ENCODE assay signal across 8 mouse cellular contexts in genomic region chr7:126696303-126696702, GRCm38 (mm10). TPM values are rescaled to one million over a fixed set of nuclear protein-coding genes. Genes with fewer than 3 reads are reported as not detected.
DNase-seq lines count a peak whose midpoint lies in the region; ATAC-seq and TF ChIP-seq lines count a peak whose summit lies in the region.

No protein-coding gene starts in this region.

- peaks cover 24% of the 10 kb centered on the region for H3K79me2 ChIP-seq in C2C12 (ENCODE audit: control insufficient read depth, insufficient read depth)

- H3K4me1 ChIP-seq in forebrain, embryonic 14.5 days (ENCODE audit: control insufficient read depth, insufficient read depth, low read length): peaks cover 18% of the 10 kb centered on the region
- H3K4me1 ChIP-seq in liver, embryonic 14.5 days (replicated peaks; ENCODE audit: control insufficient read depth in 2 of 2, insufficient read depth in 2 of 2, low read length in 1 of 2): peaks cover 4 to 9% of the 10 kb centered on the region in 2 experiments; a peak in 3 of 4 replicates

- ATAC-seq in forebrain, embryonic 14.5 days: no peak; the same call in 1 of the 2 replicates
- no peak for ATAC-seq in liver, embryonic 14.5 days (ENCODE audit: insufficient read depth)

- peak overlapping the region; percentile 78 for H3K9ac ChIP-seq in forebrain, embryonic 14.5 days (ENCODE audit: low read length)
- peak overlapping the region; percentile 65 for H3K9ac ChIP-seq in liver, embryonic 14.5 days (replicated peaks)

- H3K9me3 ChIP-seq in forebrain, embryonic 14.5 days (replicated peaks; ENCODE audit: control insufficient read depth, low read length): no peaks in the 10 kb centered on the region
- no peaks in the 10 kb centered on the region for H3K9me3 ChIP-seq in liver, embryonic 14.5 days (ENCODE audit: control insufficient read depth, low read length)

- DNase-seq in heart, adult 11 months: peak; percentile 91
- DNase-seq in heart, postnatal 10 days: no peak
- no peak for DNase-seq in forebrain, embryonic 14.5 days (ENCODE audit: low spot score)
- no peak for DNase-seq in liver, embryonic 14.5 days (ENCODE audit: low read depth in 3 of 3, low spot score in 3 of 3)
- no peak for DNase-seq in embryo, embryonic 9.5 days (ENCODE audit: extremely low spot score)
- no peak for DNase-seq in frontal cortex, postnatal 25 days (ENCODE audit: low spot score in 2 of 2)
- no peak for DNase-seq in cerebellum, postnatal 25 days

- peak overlapping the region; percentile 97 for H3ac ChIP-seq in C2C12 (ENCODE audit: control insufficient read depth, insufficient read length, low read depth)

- TF ChIP-seq EP300 in liver, embryonic 14.5 days (IDR thresholded peaks at IDR 0.05; ENCODE audit: low read depth): no peak

- no peaks in the 10 kb centered on the region for H3K27me3 ChIP-seq in C2C12 (ENCODE audit: control insufficient read depth, insufficient read depth, insufficient read length)
- H3K27me3 ChIP-seq in forebrain, embryonic 14.5 days (replicated peaks; ENCODE audit: control insufficient read depth, insufficient read depth, low read length): no peaks in the 10 kb centered on the region
- no peaks in the 10 kb centered on the region for H3K27me3 ChIP-seq in liver, embryonic 14.5 days (ENCODE audit: control insufficient read depth, insufficient read depth, low read length)

- H3K79me3 ChIP-seq in C2C12 (ENCODE audit: low read depth): peaks cover 11% of the 10 kb centered on the region

- H3K4me2 ChIP-seq in forebrain, embryonic 14.5 days (ENCODE audit: low read length): peak overlapping the region; percentile 91
- H3K4me2 ChIP-seq in liver, embryonic 14.5 days (ENCODE audit: low read depth): peak overlapping the region; percentile 91

- no peak for TF ChIP-seq CTCF in C2C12 (IDR thresholded peaks at IDR 0.05; ENCODE audit: control insufficient read depth, insufficient read depth, insufficient read length)
- no peak for TF ChIP-seq CTCF in liver, embryonic 14.5 days (IDR thresholded peaks at IDR 0.05; ENCODE audit: low read depth)

- 8% methylated on average over 17 of the region's 17 CpGs for WGBS in forebrain, embryonic 14.5 days
- WGBS in liver, embryonic 14.5 days (ENCODE audit: insufficient replicate concordance): 3% methylated on average over 17 of the region's 17 CpGs

- no peak overlapping the region for H3K27ac ChIP-seq in forebrain, embryonic 14.5 days (ENCODE audit: low read depth, low read length)
- no peak overlapping the region for H3K27ac ChIP-seq in liver, embryonic 14.5 days

- H3K4me3 ChIP-seq in C2C12 (ENCODE audit: insufficient read depth, poor library complexity, severe bottlenecking): peak overlapping the region; percentile 75
- H3K4me3 ChIP-seq in forebrain, embryonic 14.5 days (ENCODE audit: low read depth, low read length): peak overlapping the region; percentile 75
- H3K4me3 ChIP-seq in liver, embryonic 14.5 days (ENCODE audit: insufficient read depth in 1 of 2, low read depth in 2 of 2, low read length in 2 of 2): peak overlapping the region; percentile 70 to 75

- intact Hi-C loops in heart, postnatal 10 days (cut with DNase I): loop anchor here (5.0 kb wide), 1 partner anchor 214 kb away; no protein-coding TSS in a partner anchor

- H3K36me3 ChIP-seq in C2C12 (ENCODE audit: control insufficient read depth, insufficient read depth): peaks cover 6% of the 10 kb centered on the region
- peaks cover 31% of the 10 kb centered on the region for H3K36me3 ChIP-seq in forebrain, embryonic 14.5 days (ENCODE audit: control insufficient read depth, insufficient read depth, low read length)
- no peaks in the 10 kb centered on the region for H3K36me3 ChIP-seq in liver, embryonic 14.5 days (replicated peaks; ENCODE audit: control insufficient read depth, insufficient read depth, low read depth)

TF ChIP-seq in C2C12, 6 proteins besides CTCF, POLR2A, EP300 and RAD21:
- no peak for TF ChIP-seq FOSL1 (IDR thresholded peaks at IDR 0.05; ENCODE audit: insufficient read depth, low read length, poor library complexity, severe bottlenecking)
- no peak for TF ChIP-seq MYOD1 (IDR thresholded peaks at IDR 0.05; ENCODE audit: control insufficient read depth, insufficient read length, low read depth)
- no peak for TF ChIP-seq MAX (IDR thresholded peaks at IDR 0.05)
- TF ChIP-seq MYOG (IDR thresholded peaks at IDR 0.05; ENCODE audit: control insufficient read depth, extremely low read depth, insufficient read length): no peak
- no peak for TF ChIP-seq USF1 (IDR thresholded peaks at IDR 0.05; ENCODE audit: low read depth)
- no peak for TF ChIP-seq CEBPB (IDR thresholded peaks at IDR 0.05; ENCODE audit: low read depth)

RNA-seq across cellular contexts. Expression of gene Slx1b, which starts 0.7 kb away (rescaled TPM):
- total RNA-seq in heart, postnatal 10 days (2021): 1 to 10 TPM; 6.1 to 8.0 TPM
- 5.4 TPM for polyA plus RNA-seq in C2C12 (2012; fragmentation: generic; extraction: Trizol)
- 8.8 and 10.1 TPM in 2 replicates for polyA plus RNA-seq in forebrain, embryonic 14.5 days (2014; fragmentation: Nextera tagmentation; extraction: Ambion mirVana)
- polyA plus RNA-seq in liver, embryonic 14.5 days (2012; rRNA removed): 5.7 and 6.3 TPM in 2 replicates
- 1.8 and 2.0 TPM in 2 replicates for polyA plus RNA-seq in liver, embryonic 14.5 days (2014; fragmentation: Nextera tagmentation; extraction: Ambion mirVana)

RNA-seq across cellular contexts. Expression of gene Bola2, which starts 1.1 kb away (rescaled TPM):
- total RNA-seq in heart, postnatal 10 days (2021): 10 to 100 TPM; 50.7 to 59.8 TPM
- polyA plus RNA-seq in C2C12 (2012; fragmentation: generic; extraction: Trizol): 116 TPM
- polyA plus RNA-seq in forebrain, embryonic 14.5 days (2014; fragmentation: Nextera tagmentation; extraction: Ambion mirVana): 147 and 164 TPM in 2 replicates
- 35.8 and 69.8 TPM in 2 replicates for polyA plus RNA-seq in liver, embryonic 14.5 days (2012; rRNA removed)
- 97.2 and 111 TPM in 2 replicates for polyA plus RNA-seq in liver, embryonic 14.5 days (2014; fragmentation: Nextera tagmentation; extraction: Ambion mirVana)

RNA-seq across cellular contexts. Expression of gene Coro1a, which starts 11.3 kb away (rescaled TPM):
- total RNA-seq in heart, postnatal 10 days (2021): 10 to 100 TPM; 12.7 to 14.6 TPM
- 1.9 TPM for polyA plus RNA-seq in C2C12 (2012; fragmentation: generic; extraction: Trizol)
- 97.2 and 111 TPM in 2 replicates for polyA plus RNA-seq in forebrain, embryonic 14.5 days (2014; fragmentation: Nextera tagmentation; extraction: Ambion mirVana)
- polyA plus RNA-seq in liver, embryonic 14.5 days (2012; rRNA removed): 48.0 and 52.5 TPM in 2 replicates
- 65.6 and 81.5 TPM in 2 replicates for polyA plus RNA-seq in liver, embryonic 14.5 days (2014; fragmentation: Nextera tagmentation; extraction: Ambion mirVana)

RNA-seq across cellular contexts. Expression of gene Sult1a1, which starts 20.1 kb away (rescaled TPM):
- 10 to 100 TPM; 12.0 to 32.5 TPM for total RNA-seq in heart, postnatal 10 days (2021)
- polyA plus RNA-seq in C2C12 (2012; fragmentation: generic; extraction: Trizol): 0.07 TPM
- 3.3 and 5.7 TPM in 2 replicates for polyA plus RNA-seq in forebrain, embryonic 14.5 days (2014; fragmentation: Nextera tagmentation; extraction: Ambion mirVana)
- polyA plus RNA-seq in liver, embryonic 14.5 days (2012; rRNA removed): 4.5 and 6.4 TPM in 2 replicates
- polyA plus RNA-seq in liver, embryonic 14.5 days (2014; fragmentation: Nextera tagmentation; extraction: Ambion mirVana): 13.1 and 15.2 TPM in 2 replicates

RNA-seq across cellular contexts. Expression of gene Sgf29, which starts 47.2 kb away (rescaled TPM):
- 10 to 100 TPM; 26.0 to 32.0 TPM for total RNA-seq in heart, postnatal 10 days (2021)
- 39.3 TPM for polyA plus RNA-seq in C2C12 (2012; fragmentation: generic; extraction: Trizol)
- 61.3 and 66.1 TPM in 2 replicates for polyA plus RNA-seq in forebrain, embryonic 14.5 days (2014; fragmentation: Nextera tagmentation; extraction: Ambion mirVana)
- polyA plus RNA-seq in liver, embryonic 14.5 days (2012; rRNA removed): 19.5 and 24.7 TPM in 2 replicates
- polyA plus RNA-seq in liver, embryonic 14.5 days (2014; fragmentation: Nextera tagmentation; extraction: Ambion mirVana): 23.6 and 34.4 TPM in 2 replicates

Comparison
In these comparisons a context has a peak if more than half of its experiments do, and no peak if none do; other contexts are left out.
1. RNA of gene Coro1a, which starts 11.3 kb away (polyA plus RNA-seq): 97.2 to 111 TPM in forebrain, embryonic 14.5 days and 48.0 to 81.5 TPM in liver, embryonic 14.5 days; 1.9 TPM in C2C12 (single experiment); every median in the first group is over 10 times any median in the second.
2. Peak in every context shown above with its lines, with median percentiles within 50 percentile points of each other: H3K4me3 ChIP-seq.